Mouse (Mus musculus): ENCODE measurements at regions not wholly inside any gene's neighbourhood (a gene's known extent, or its start where the extent isn't known, plus 50 kb on each side); places are given as distances from the start of the nearest gene placed in this dataset.

- no peak for TF ChIP-seq CTCF (IDR thresholded peaks at IDR 0.05; ENCODE audit: insufficient read depth, low read depth, low read length)
- TF ChIP-seq POLR2A (IDR thresholded peaks at IDR 0.05; ENCODE audit: insufficient read depth, low read depth, low read length): no peak
These were observed 385.6 kb downstream of the Psat1 start for GRCm38 (mm10) chr19:15561511-15561910.
